Mouse (Mus musculus): ENCODE data around the gene Phlpp1. TPM values are rescaled to one million over a fixed set of nuclear protein-coding genes. Genes with fewer than 3 reads are reported as not detected.
A peak's percentile ranks its signal among the peaks of the same experiment; 100 is the strongest.

The Phlpp1 gene
- total and polyA plus RNA-seq, 3 experiments = 14.8 to 38.4 (median 20.9) TPM

GRCm38 (mm10) chr1:106145055-106145454 is 26.5 kb upstream of the Phlpp1 start:
- Histone ChIP-seq H3K79me2 (replicated peaks; ENCODE audit: control insufficient read depth, extremely low read depth, insufficient read depth, poor library complexity, severe bottlenecking) (no peaks in the 10 kb centered on the region), H3K27me3 (replicated peaks) (no peaks in the 10 kb centered on the region), H3K4me3 (replicated peaks in 1 of 3; ENCODE audit: low read depth in 2 of 3, low read length in 2 of 3, poor library complexity in 1 of 3) (peak overlapping the region; percentile 4 to 50 (median 9)), H3K9me3 (replicated peaks; ENCODE audit: low read length) (peaks cover 2% of the 10 kb centered on the region), H3K4me1 (ENCODE audit: control insufficient read depth in 1 of 2, insufficient read depth in 2 of 2) (peaks cover 14 to 63% of the 10 kb centered on the region in 2 experiments; a peak in 3 of 4 replicates), H3K9ac (ENCODE audit: insufficient read depth, low read depth) (no peak overlapping the region), H3K36me3 (replicated peaks in 1 of 2; ENCODE audit: control insufficient read depth in 1 of 2, insufficient read depth in 1 of 2, low read length in 1 of 2) (peaks cover 0 to 4% of the 10 kb centered on the region in 2 experiments), H3K27ac (ENCODE audit: insufficient read depth, low read depth) (peak overlapping the region; percentile 77), H3K4me2 (ENCODE audit: insufficient read depth, low read depth, poor library complexity, severe bottlenecking) (peak overlapping the region; percentile 60)
- DNase-seq (ENCODE audit: extremely low read depth) = peak; percentile 79
- TF ChIP-seq SIN3A (IDR thresholded peaks at IDR 0.05; ENCODE audit: low read length) (0 out of 2 replicates have a peak, but pooled peaks have one; percentile 15), POLR2AphosphoS2 (IDR thresholded peaks at IDR 0.05; ENCODE audit: low read depth, low read length) (no peak), EP300 (IDR thresholded peaks at IDR 0.05; ENCODE audit: low read length) (0 out of 2 replicates have a peak, but pooled peaks have one; percentile 10)
- dilution Hi-C loops (cut with MboI; ENCODE audit: extremely low pct_ligation_motif_present, extremely low pct_unique_long_range_greater_than_20kb, low sequenced_read_pairs) (no loop called here), in situ Hi-C loops (cut with MboI; ENCODE audit: low pct_ligation_motif_present, low pct_unique_long_range_greater_than_20kb, low sequenced_read_pairs) (loop anchor here (5.0 kb wide), 1 partner anchor 73 kb away; no protein-coding TSS in a partner anchor)

GRCm38 (mm10) chr1:106145565-106146190 is 25.9 kb upstream of the Phlpp1 start:
- Histone ChIP-seq H3K4me2 (ENCODE audit: insufficient read depth, low read depth, poor library complexity, severe bottlenecking) (peak overlapping the region; percentile 60), H3K9ac (ENCODE audit: insufficient read depth, low read depth) (no peak overlapping the region), H3K36me3 (replicated peaks in 1 of 2; ENCODE audit: control insufficient read depth in 1 of 2, insufficient read depth in 1 of 2, low read length in 1 of 2) (peaks cover 0 to 6% of the 10 kb centered on the region in 2 experiments), H3K79me2 (replicated peaks; ENCODE audit: control insufficient read depth, extremely low read depth, insufficient read depth, poor library complexity, severe bottlenecking) (no peaks in the 10 kb centered on the region), H3K27me3 (replicated peaks) (no peaks in the 10 kb centered on the region), H3K4me1 (ENCODE audit: control insufficient read depth in 1 of 2, insufficient read depth in 2 of 2) (peaks cover 14 to 68% of the 10 kb centered on the region in 2 experiments; a peak in 3 of 4 replicates), H3K27ac (ENCODE audit: insufficient read depth, low read depth) (peak overlapping the region; percentile 77), H3K9me3 (replicated peaks; ENCODE audit: low read length) (peaks cover 2% of the 10 kb centered on the region), H3K4me3 (replicated peaks in 1 of 3; ENCODE audit: low read depth in 2 of 3, low read length in 2 of 3, poor library complexity in 1 of 3) (peak overlapping the region; percentile 6 to 50 (median 9))
- in situ Hi-C loops (cut with MboI; ENCODE audit: low pct_ligation_motif_present, low pct_unique_long_range_greater_than_20kb, low sequenced_read_pairs) = loop anchor here (5.0 kb wide), 1 partner anchor 73 kb away; no protein-coding TSS in a partner anchor
- dilution Hi-C loops (cut with MboI; ENCODE audit: extremely low pct_ligation_motif_present, extremely low pct_unique_long_range_greater_than_20kb, low sequenced_read_pairs) = no loop called here
- DNase-seq (ENCODE audit: extremely low read depth) = peak; percentile 80
- TF ChIP-seq ZKSCAN1 (IDR thresholded peaks at IDR 0.05; ENCODE audit: borderline replicate concordance, low read depth, low read length) (no peak), MAZ (IDR thresholded peaks at IDR 0.05; ENCODE audit: low read depth, low read length) (no peak), CTCF (conservative IDR thresholded peaks at IDR 0.05 in 1 of 2, IDR thresholded peaks at IDR 0.05 in 1 of 2; ENCODE audit: low read depth in 2 of 2, low read length in 2 of 2) (no peak), KAT2A (IDR thresholded peaks at IDR 0.05; ENCODE audit: insufficient replicate concordance, low read length) (0 out of 2 replicates have a peak, but pooled peaks have one; percentile 14), SIN3A (IDR thresholded peaks at IDR 0.05; ENCODE audit: low read length) (no peak), ZMIZ1 (IDR thresholded peaks at IDR 0.05; ENCODE audit: low read depth, low read length) (no peak), E2F4 (IDR thresholded peaks at IDR 0.05; ENCODE audit: insufficient replicate concordance, low read depth, low read length) (no peak), IRF4 (IDR thresholded peaks at IDR 0.05; ENCODE audit: low read depth, low read length) (peak; percentile 53; the same call in 1 of the 2 replicates), EP300 (IDR thresholded peaks at IDR 0.05; ENCODE audit: low read length) (peak; percentile 59), USF2 (conservative IDR thresholded peaks at IDR 0.05; ENCODE audit: low read depth, low read length) (no peak), MAX (IDR thresholded peaks at IDR 0.05; ENCODE audit: low read length) (peak; percentile 39; the same call in 1 of the 2 replicates), MEF2A (IDR thresholded peaks at IDR 0.05; ENCODE audit: borderline replicate concordance, low read depth, low read length) (peak; percentile 47; the same call in 1 of the 2 replicates), ETS1 (conservative IDR thresholded peaks at IDR 0.05; ENCODE audit: low read depth, low read length) (peak; percentile 39; the same call in 1 of the 2 replicates), TCF12 (IDR thresholded peaks at IDR 0.05; ENCODE audit: low read depth, low read length) (peak; percentile 29; the same call in 1 of the 2 replicates), NELFE (IDR thresholded peaks at IDR 0.05; ENCODE audit: low read depth, low read length) (no peak), MAFK (IDR thresholded peaks at IDR 0.05; ENCODE audit: insufficient replicate concordance, low read length) (no peak), RAD21 (IDR thresholded peaks at IDR 0.05; ENCODE audit: low read depth, low read length) (no peak)

All from CH12.LX (cell line).